Mouse (Mus musculus) forebrain, embryonic 16.5 days (tissue): ENCODE data around the gene Chpt1. TPM values are rescaled to one million over a fixed set of nuclear protein-coding genes. Genes with fewer than 3 reads are reported as not detected.

Experiments
- polyA plus RNA-seq: library from polyadenylated mRNA; unstranded; fragments of >200 nt; fragmentation: Nextera tagmentation; extraction: Ambion mirVana; gene quantifications from 2 replicates; pipeline ENCODE4 v1.2.1, GENCODE M21; 2015

Gene Chpt1
- polyA plus RNA-seq, 1 experiment from 2014 or later, result 6.3 TPM

Other genes starting within 250 kb of the Chpt1 start
- 0.70 and 0.72 TPM in 2 replicates for gene Dram1, start 125.0 kb downstream of the Chpt1 start, polyA plus RNA-seq
- gene Gnptab, start 124.9 kb downstream of the Chpt1 start, polyA plus RNA-seq, result 17.8 and 18.4 TPM in 2 replicates
- not detected in 2 replicates for gene Sycp3, start 44.5 kb downstream of the Chpt1 start, polyA plus RNA-seq
- gene Mybpc1, start 101.1 kb upstream of the Chpt1 start, polyA plus RNA-seq, result 1.8 and 2.6 TPM in 2 replicates
- not detected in 2 replicates for gene Spic, start 180.9 kb upstream of the Chpt1 start, polyA plus RNA-seq
- 157 and 167 TPM in 2 replicates for gene Arl1, start 226.8 kb upstream of the Chpt1 start, polyA plus RNA-seq